Mouse (Mus musculus): ENCODE measurements around the gene Hey2. TPM values are rescaled to one million over a fixed set of nuclear protein-coding genes. Genes with fewer than 3 reads are reported as not detected.

Hey2 gene
- polyA plus RNA-seq (2016; fragmentation: Nextera tagmentation; extraction: Ambion mirVana): 1.1 and 1.8 TPM in 2 replicates

GRCm38 (mm10) chr10:30842643-30843437, at the start of gene Hey2:
TSS of gene Hey2 (minus strand) at chr10:30842801.
- DNase-seq (ENCODE audit: low spot score): peak; percentile 99
- Histone ChIP-seq H3K27ac (peak within 1 kb of the TSS; percentile 83), H3K27me3 (ENCODE audit: low read depth, poor library complexity, severe bottlenecking) (peaks cover 55% of the 10 kb centered on the region), H3K9me3 (replicated peaks) (no peaks in the 10 kb centered on the region), H3K4me1 (peaks cover 43% of the 10 kb centered on the region), H3K4me3 (peak within 1 kb of the TSS; percentile 67), H3K36me3 (no peaks in the 10 kb centered on the region)
- under 1% methylated on average over 70 of the region's 70 CpGs for WGBS

GRCm38 (mm10) chr10:30883085-30883760, 40.6 kb upstream of the Hey2 start:
- Histone ChIP-seq H3K4me3 (no peak overlapping the region), H3K27me3 (ENCODE audit: low read depth, poor library complexity, severe bottlenecking) (no peaks in the 10 kb centered on the region), H3K4me1 (no peaks in the 10 kb centered on the region), H3K36me3 (no peaks in the 10 kb centered on the region), H3K9me3 (replicated peaks) (no peaks in the 10 kb centered on the region), H3K27ac (no peak overlapping the region)
- DNase-seq (ENCODE audit: low spot score): no peak
- 80% methylated on average over 4 of the region's 4 CpGs for WGBS

- no peak for DNase-seq (ENCODE audit: low spot score)
Measured at GRCm38 (mm10) chr10:30881109-30881508, 38.5 kb upstream of the Hey2 start.

GRCm38 (mm10) chr10:30845101-30845825, 2.7 kb upstream of the Hey2 start:
- H3K4me1 ChIP-seq: peaks cover 43% of the 10 kb centered on the region
- no peak overlapping the region for H3K4me3 ChIP-seq
- H3K36me3 ChIP-seq: no peaks in the 10 kb centered on the region
- DNase-seq (ENCODE audit: low spot score): no peak
- no peak overlapping the region for H3K27ac ChIP-seq
- peaks cover 48% of the 10 kb centered on the region for H3K27me3 ChIP-seq (ENCODE audit: low read depth, poor library complexity, severe bottlenecking)
- WGBS: 12% methylated on average over 13 of the region's 13 CpGs
- no peaks in the 10 kb centered on the region for H3K9me3 ChIP-seq (replicated peaks)

More at GRCm38 (mm10) chr10:30881109-30881508, 38.5 kb upstream of the Hey2 start:
- Histone ChIP-seq H3K4me3 (no peak overlapping the region), H3K27me3 (ENCODE audit: low read depth, poor library complexity, severe bottlenecking) (no peaks in the 10 kb centered on the region), H3K27ac (no peak overlapping the region), H3K9me3 (replicated peaks) (no peaks in the 10 kb centered on the region), H3K36me3 (no peaks in the 10 kb centered on the region), H3K4me1 (no peaks in the 10 kb centered on the region)
- 93% methylated on average over 10 of the region's 10 CpGs for WGBS

GRCm38 (mm10) chr10:30844191-30845010, 1.8 kb upstream of the Hey2 start:
- Histone ChIP-seq H3K27me3 (ENCODE audit: low read depth, poor library complexity, severe bottlenecking) (peaks cover 50% of the 10 kb centered on the region), H3K36me3 (no peaks in the 10 kb centered on the region), H3K4me3 (peak overlapping the region; percentile 67), H3K27ac (peak overlapping the region; percentile 83), H3K4me1 (peaks cover 43% of the 10 kb centered on the region), H3K9me3 (replicated peaks) (no peaks in the 10 kb centered on the region)
- peak; percentile 69 for DNase-seq (ENCODE audit: low spot score)
- 2% methylated on average over 30 of the region's 30 CpGs for WGBS

GRCm38 (mm10) chr10:30843438-30844190, 1.0 kb upstream of the Hey2 start:
- Histone ChIP-seq H3K27me3 (ENCODE audit: low read depth, poor library complexity, severe bottlenecking) (peaks cover 55% of the 10 kb centered on the region), H3K27ac (peak overlapping the region; percentile 83), H3K9me3 (replicated peaks) (no peaks in the 10 kb centered on the region), H3K4me3 (peak overlapping the region; percentile 67), H3K4me1 (peaks cover 43% of the 10 kb centered on the region), H3K36me3 (no peaks in the 10 kb centered on the region)
- DNase-seq (ENCODE audit: low spot score): peak; percentile 57
- WGBS: under 1% methylated on average over 21 of the region's 21 CpGs

GRCm38 (mm10) chr10:30842228-30842627, 373 bp downstream of the Hey2 start:
- WGBS: under 1% methylated on average over 29 of the region's 29 CpGs
- H3K27me3 ChIP-seq (ENCODE audit: low read depth, poor library complexity, severe bottlenecking): peaks cover 55% of the 10 kb centered on the region
- H3K27ac ChIP-seq: peak overlapping the region; percentile 70
- DNase-seq (ENCODE audit: low spot score): no peak
- peak overlapping the region; percentile 67 for H3K4me3 ChIP-seq
- H3K36me3 ChIP-seq: no peaks in the 10 kb centered on the region
- no peaks in the 10 kb centered on the region for H3K9me3 ChIP-seq (replicated peaks)
- peaks cover 43% of the 10 kb centered on the region for H3K4me1 ChIP-seq

GRCm38 (mm10) chr10:30840824-30841223, 1.8 kb downstream of the Hey2 start:
- DNase-seq (ENCODE audit: low spot score): no peak
- Histone ChIP-seq H3K4me1 (peaks cover 37% of the 10 kb centered on the region), H3K4me3 (no peak overlapping the region), H3K36me3 (no peaks in the 10 kb centered on the region), H3K9me3 (replicated peaks) (no peaks in the 10 kb centered on the region), H3K27me3 (ENCODE audit: low read depth, poor library complexity, severe bottlenecking) (peaks cover 47% of the 10 kb centered on the region), H3K27ac (no peak overlapping the region)
- 80% methylated on average over 5 of the region's 5 CpGs for WGBS

- H3K36me3 ChIP-seq: no peaks in the 10 kb centered on the region
- H3K4me1 ChIP-seq: peaks cover 13% of the 10 kb centered on the region
- H3K9me3 ChIP-seq (replicated peaks): no peaks in the 10 kb centered on the region
- H3K27me3 ChIP-seq (ENCODE audit: low read depth, poor library complexity, severe bottlenecking): peaks cover 29% of the 10 kb centered on the region
- WGBS: 7% methylated on average over 1 of the region's 1 CpGs
- no peak overlapping the region for H3K27ac ChIP-seq
- DNase-seq (ENCODE audit: low spot score): no peak
- no peak overlapping the region for H3K4me3 ChIP-seq
Measured at GRCm38 (mm10) chr10:30838188-30838587, 4.4 kb downstream of the Hey2 start.

- Histone ChIP-seq H3K36me3 (no peaks in the 10 kb centered on the region), H3K27me3 (ENCODE audit: low read depth, poor library complexity, severe bottlenecking) (no peaks in the 10 kb centered on the region), H3K4me3 (no peak overlapping the region), H3K27ac (no peak overlapping the region), H3K4me1 (no peaks in the 10 kb centered on the region), H3K9me3 (replicated peaks) (no peaks in the 10 kb centered on the region)
- no peak for DNase-seq (ENCODE audit: low spot score)
- WGBS: 13% methylated on average over 1 of the region's 1 CpGs
Measured at GRCm38 (mm10) chr10:30825049-30825448, 17.6 kb downstream of the Hey2 start.

- WGBS: 15% methylated on average over 11 of the region's 11 CpGs
- no peaks in the 10 kb centered on the region for H3K4me1 ChIP-seq
- peak; percentile 70 for DNase-seq (ENCODE audit: low spot score)
- H3K27ac ChIP-seq: no peak overlapping the region
- H3K36me3 ChIP-seq: no peaks in the 10 kb centered on the region
- H3K9me3 ChIP-seq (replicated peaks): no peaks in the 10 kb centered on the region
- no peaks in the 10 kb centered on the region for H3K27me3 ChIP-seq (ENCODE audit: low read depth, poor library complexity, severe bottlenecking)
- H3K4me3 ChIP-seq: peak overlapping the region; percentile 40
Measured at GRCm38 (mm10) chr10:30810967-30811293, 31.7 kb downstream of the Hey2 start.
